Mouse (Mus musculus) frontal cortex, postnatal 14 days (tissue): ENCODE data around the gene Crlf1.

Experiments used
- DNase-seq, 2 experiments: peaks; one replicate each; pipeline ENCODE4 v3.0.0; 2022; ENCODE audit warnings: low spot score in 2 of 2

Gene Crlf1

DNA sequence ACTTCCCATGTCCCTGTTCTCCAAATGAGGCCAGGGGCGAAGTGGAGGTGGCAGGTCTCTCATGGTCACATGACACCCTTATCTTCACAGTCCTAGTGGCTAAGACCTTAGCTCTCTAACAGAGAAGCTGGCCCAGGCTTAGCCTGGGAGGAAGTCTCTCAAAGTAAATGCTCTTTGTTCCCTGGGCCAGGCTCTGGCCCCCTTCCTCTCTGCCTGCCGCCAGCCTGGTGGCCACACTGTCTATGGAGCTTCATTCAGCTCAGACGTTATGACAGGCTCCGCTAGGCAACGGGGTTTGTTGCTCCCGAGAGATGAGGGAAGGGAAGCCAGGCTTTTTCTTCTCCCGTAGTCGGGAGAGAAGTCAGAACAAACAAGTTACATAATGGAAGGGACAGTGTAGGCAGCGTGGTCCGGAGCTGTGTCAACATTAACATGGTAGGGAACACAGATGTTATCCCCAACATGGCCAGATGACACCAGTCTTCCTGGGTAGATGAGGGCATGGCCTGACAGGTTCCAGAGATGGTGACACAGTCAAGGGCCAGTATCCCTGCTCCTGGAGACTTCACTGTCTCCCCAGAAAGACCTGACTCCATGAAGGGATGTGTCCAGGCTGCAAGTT, 23.6 kb upstream of the Crlf1 start:
- DNase-seq = no peak

DNA sequence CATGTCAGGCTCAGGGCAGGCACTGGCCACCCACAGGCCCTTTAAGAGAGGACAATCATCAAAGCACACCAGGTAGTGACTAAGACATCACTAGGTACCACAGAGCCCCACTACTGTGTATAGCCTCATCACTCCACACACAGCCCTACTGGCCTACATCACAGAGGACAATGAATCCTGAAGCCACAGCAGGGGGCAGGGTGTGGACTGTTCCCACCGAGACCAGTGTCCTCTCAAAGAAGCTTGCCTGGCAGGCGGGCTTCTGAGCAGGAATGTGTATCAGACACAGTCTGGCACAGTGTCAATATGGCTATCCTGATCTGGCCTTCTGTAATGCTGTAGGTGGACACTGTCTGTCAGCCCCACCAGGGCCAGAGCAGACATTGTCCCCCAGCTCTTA, 23.0 kb upstream of the Crlf1 start:
- no peak for DNase-seq

DNA sequence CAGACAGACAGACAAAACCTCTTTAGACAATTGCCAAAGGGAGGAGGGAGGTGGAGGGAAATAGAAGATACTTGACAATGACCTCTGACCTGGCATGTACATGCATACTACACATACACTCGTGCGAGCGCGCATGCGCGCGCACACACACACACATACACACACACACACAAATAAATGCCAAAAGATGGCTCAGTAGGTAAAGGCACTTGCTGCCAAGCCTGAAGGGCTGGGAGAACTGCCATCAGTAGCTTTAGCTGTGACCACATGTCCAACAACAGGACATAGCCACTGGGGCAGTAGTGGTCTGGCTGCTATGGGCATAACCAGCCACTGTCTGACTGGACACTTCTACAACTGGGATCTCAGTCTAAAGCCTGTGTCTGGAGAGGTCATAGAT, 21.1 kb upstream of the Crlf1 start:
- no peak for DNase-seq

DNA sequence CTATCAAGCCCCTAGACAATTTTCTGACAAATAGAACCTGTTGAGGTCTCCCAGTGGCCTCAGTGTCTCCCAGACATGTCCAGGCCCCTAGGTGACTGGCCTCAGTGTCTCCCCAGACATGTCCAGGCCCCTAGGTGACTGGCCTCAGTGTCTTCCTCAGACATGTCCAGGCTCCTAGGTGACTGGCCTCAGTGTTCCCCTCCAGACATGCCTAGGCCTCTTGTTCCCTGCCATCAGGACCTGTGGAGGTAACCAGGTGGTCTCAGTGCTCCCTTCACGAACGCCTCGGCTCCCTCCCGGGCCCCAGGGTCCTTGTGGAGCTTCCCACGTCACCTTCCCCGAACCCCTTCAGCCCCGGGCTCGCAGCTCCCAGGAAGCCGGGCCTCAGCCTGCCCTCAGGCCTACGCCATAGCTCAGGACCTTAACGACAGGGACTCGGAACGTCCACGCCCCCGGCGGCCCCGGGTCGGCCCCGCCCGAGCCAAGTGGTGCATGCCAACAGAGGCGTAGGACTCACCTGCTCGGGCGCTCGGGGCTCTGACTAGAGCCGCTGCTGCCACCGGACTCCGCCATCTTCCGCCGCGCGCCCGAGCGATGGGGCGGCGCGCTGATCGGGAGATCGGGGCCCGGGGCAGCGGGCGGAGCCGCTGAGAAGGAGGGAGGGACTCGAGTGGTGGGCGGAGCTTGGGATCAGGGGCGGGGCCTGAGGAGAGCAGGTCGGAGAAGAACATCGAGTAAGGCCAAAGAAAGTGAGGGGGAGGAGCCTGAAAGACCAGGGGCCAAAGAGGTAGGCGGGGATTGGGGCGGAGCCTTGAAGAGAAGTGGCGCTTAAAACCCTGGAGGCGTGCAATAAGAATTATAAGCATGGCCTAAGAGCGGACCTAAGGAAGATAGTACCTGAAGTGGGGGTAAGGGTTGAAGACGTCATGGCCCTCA, 16.4 kb upstream of the Crlf1 start, which contains the start of gene Klhl26:
TSS of gene Klhl26 (minus strand) at position 636 of the 936 bp plus-strand sequence.
- DNase-seq = peak; percentile 83 to 90

DNA sequence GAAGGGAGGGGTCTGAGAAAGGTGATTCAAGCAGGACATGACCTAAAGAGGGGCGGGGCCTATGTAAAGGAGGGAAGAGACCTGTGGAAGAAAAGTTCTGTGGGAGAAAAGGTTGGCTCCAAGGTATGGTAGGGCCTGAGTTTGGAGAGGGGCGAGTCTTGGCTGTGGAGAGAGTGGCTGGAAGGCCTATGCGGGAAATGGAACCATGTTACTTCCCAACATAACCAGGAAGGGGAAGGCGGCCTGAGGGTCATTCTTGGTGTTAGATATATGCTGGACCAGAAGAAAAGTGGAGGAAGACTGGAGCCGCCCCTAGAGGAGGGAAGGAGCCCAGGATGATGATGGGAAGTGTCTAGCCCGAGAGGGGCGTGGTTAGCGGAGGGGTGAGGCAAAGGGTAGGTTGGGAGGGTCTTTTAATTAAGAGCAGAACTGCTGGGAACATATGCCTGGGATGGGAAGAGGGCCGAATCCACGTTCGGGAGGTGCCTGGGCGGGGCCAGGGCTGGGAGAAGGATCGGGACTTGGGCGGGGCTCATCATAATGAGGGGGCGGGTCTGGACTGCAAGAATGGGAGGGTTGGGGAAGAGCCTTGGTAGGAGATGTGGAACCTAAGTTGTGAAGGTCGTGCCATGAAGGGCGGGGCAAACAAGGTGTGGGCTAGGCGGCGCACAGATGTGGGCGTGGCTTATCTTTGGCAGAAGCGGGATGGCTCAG, 15.5 kb upstream of the Crlf1 start:
- no peak for DNase-seq

DNA sequence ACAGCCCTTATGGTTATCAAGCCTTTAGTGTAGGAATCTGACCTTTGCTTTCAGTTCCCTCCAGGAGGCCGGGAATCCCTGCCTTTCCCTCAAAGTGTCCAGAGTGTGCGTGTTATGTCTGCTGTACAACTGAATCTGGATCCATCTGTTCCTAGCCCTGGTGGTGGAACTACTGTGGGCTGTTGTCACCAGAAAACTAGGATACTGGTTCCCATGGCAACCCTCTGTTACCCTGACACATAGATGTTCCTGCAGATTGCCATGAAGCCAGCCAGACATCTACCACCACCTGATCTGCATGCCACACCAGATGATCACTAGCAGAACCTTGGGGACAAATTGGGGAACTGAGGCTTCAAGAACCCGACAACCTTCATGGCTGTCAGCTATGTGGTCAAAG, 11.1 kb upstream of the Crlf1 start:
- DNase-seq = no peak

DNA sequence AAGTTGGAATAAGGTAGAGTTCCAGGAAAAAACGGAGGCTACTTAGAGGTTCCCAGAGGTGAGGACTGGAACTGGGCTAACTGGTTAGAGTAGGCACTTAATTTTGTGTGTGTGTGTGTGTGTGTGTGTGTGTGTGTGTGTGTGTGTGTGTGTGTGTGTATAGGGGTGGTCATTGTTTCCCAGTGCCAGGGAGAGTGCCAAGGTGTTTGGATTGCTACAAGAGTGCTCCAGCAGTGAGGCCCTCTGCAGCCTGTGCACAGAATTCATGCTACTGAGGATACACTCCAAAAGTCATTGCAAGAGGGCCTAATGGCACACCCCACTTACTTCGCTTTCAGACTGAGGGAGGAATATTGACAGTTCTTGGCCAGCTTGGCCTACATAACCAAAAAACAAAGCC, 10.0 kb upstream of the Crlf1 start:
- no peak for DNase-seq

DNA sequence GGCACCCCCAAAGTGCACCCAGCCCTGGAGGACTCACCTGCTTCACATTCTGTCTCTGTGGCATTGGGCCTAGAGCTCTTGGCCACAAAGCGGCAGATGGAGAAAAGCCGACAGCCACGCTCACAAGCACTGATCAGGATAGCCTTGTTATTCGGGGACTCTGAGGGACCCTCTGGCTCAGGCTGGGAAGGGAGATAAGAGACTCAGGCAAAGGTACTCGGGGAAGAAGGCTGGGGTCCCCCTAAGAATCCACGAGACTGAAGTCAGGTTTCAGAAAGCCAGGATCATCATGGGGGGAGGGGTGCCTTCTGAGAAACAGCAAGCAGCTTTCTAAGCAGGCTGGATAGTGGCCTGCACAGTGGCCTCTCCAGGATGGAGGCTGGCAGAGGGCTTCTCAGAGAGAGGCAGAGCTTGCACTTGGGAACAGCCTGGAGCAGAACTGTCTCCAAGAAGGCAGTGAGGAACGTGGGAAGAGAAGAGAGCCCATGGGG, 6.7 kb upstream of the Crlf1 start:
- DNase-seq = no peak

DNA sequence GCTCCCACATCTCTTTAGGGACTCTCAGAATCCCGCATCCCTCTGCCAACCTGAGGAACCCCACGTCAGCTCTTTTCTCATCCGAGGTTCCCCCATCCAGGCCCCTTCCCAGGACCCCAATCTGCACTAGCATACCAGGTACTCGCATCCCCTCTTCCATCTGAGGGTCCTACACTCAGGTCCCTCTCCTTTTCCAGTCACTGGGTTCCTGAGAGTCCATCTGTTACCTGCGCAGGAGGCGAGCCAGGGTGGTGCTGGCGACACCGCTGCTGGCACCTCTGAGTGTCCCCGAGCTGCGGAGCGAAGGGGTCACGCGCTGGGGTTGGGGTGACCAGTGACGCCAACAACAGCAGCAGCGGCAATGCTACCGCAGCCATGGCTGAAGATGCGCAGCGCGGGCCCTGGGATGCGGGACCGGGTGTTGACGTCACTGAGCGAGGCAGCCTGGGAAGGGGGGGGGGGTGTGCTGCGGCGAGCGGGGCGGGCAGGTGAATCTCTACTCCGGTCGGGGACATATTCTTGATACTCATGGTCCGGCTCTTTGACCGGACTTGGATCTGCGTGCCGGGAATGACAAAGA, 5.9 kb upstream of the Crlf1 start, which contains the start of gene Tmem59l:
TSS of gene Tmem59l (minus strand) at position 418 of the 580 bp plus-strand sequence.
- DNase-seq = no peak

DNA sequence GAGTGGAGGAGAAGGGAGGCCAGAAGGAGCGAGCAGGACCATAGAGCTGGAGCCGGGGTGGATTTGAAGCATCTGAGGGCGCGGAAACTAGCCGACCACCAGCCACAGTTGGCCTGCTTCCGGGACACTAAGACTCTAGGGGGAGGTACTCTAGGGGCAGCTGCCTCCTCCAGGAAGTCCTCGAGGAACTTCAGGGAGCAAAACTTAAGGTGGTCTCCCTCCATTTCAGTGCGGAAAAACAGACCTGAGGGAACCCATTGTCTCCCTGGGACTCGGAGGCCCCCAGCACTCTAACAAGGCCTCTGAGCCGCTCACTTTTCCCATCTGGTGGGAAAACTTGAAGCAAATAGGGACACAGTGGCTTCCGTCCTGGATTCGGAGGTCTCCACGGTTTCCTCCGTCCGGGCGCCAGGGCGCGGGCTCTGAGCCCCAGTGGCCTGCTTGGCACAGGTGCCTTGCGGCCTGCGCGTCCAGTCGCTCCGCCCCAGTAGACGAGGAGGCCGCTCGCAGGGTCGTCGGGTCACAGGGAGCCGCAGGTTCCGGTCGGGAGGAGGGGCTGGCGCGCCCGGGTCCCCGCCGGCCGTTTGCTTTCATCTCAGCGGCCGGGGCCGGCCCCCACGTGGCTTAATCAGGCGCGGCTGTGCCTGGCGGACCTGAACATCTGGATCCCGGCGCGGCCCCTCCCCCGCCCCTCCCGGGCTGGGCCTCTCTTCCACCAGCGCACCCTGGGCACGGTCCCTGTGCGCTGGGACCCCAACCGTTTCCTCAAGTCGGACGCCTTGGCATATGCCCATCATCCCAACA, 4.8 kb upstream of the Crlf1 start:
- DNase-seq = no peak

DNA sequence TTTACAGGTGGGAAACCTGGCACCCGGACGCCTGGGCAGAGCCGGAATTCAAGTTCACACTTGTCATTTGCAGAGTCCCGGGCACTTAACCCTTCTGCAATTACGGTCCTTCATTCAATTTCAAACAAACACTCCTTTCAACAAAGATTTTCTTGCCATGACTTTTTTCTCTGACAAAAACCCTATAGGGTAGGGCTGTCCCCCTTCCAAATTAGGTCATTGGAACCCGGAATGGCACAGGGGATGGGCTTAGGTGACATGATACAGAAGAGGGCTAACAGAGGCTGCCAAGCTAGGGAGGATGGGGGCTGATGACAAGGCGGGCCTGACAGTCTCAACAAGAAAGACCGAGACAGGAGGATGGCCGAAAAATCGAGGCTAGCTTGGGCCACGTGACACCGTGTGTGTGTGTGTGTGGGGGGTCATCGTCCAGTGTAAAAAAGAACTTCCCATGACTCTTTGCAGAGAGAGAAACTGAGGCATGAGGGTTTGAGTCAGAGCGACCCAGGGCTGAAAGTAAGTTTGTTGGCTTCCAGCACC, 4.0 kb upstream of the Crlf1 start:
- no peak for DNase-seq

DNA sequence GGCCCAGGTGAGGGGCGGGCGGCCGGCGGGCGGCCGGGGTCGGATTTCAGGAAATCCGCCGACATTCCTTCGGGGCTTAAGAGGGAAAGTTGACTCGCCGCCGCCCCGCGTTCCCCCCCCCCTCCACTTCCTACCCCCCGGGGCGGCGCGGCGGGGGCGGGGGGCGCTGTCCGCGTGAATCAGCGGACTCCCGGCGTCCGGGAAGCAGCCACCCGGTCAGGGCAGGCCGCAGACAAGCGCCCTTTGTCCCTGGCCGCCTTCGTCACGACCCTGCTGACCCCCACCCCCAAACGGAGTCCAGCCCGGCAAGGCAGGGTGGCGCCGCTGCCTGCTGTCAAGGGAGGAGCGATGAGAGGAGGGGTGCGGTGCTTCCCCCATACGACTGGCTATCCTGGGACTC, 3.4 kb upstream of the Crlf1 start:
- DNase-seq = no peak

DNA sequence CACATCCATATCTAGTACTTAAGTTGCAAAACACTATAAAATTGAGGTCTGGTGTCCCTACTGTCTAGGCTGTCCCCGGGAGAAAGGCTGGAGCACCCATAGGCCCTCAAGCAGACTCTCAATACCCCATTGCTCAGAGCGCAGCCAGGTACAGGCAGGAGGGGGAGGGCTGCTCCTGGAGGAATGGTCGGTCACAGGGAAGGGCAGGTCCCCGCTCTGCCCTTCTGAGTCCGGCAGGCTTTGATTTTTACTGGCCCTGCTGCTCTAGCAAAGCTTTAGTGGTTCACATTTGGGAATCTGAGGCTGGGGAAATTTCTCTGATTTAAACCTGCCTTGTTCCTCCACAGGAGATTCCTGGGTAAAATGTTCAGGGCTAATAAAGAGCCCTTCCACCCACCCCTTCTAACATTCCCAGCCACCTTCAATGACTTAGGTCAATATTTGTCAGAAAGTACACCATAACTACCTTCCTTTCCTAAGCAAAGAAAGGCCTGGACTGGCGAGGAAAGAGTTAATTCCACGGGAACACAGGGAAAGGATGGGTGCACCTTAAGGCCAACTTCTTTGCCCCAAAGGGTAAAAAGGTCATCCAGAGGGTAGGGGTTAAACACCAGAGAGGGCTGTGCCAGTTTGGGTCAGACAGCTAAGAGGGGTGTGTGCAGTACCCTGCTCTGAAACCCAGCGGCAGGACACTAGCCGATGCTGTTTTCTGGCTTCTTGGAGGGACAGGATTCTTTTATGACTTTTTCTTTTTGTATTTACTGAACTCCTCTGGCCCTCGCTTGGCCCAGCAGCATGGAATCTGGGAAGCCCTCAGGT, 2.7 kb upstream of the Crlf1 start:
- DNase-seq = no peak

DNA sequence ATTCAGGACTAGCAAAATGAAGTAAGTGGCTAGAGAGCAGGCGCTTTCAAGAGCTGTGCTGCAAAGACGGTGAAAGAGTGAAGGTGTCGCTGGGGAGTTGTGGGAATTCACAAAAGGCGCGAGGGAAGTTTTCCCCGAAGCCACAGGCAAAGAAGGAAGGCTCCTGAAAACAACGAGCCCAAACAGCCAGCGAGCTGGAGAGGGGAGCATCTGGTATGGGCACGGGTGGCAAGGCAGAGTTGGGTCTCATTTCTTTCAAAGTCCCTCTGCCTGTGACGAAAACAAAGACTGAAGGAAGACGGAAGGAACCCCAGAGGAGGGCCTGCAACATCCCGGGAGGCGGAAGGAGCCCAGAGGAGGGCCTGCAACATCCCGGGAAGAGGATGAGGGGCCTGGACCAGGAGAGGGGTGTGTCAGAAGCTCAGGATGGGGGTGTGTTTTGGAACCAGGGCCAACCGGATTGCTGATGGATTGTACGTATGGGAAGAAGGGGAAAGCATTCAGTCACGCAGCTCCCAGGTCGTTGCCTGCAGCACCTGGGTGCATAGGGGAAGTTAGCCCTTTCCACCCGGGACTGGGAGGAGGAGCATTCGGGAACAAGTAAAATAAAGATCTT, 2.0 kb upstream of the Crlf1 start:
- no peak for DNase-seq

DNA sequence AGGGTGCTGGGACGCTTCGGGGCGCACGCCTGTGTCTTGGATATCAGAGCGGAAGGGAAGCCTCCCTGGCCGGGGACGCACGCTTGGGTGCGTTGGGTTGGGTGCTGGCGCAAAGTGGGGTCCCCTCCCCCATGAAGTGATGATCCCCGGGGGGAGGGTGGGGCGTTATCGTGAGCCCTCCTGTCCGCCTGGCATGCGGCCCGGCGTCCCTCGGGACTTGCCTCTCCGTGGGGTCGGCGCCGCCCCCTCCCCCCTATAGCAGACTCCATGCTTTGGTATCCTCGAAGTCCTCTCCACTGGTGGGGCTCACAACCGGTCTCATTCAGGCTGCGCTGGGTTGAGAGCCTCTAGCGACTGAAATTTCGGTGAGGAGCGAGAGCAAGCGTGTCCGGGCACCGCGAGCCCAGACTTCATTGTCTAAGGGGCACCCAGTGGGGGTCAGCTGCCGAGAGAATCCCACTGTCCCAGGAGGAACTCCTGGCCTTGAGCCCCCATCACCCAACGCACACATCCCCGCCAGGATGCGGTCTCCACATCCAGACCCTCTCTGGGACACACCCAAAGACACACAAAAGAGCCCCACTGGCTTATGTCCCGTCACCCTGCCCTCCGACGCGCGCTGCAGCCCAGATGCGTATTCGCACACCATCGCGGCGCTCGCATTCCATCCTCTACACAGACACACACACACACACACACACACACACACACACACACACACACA, 896 bp downstream of the Crlf1 start:
- DNase-seq = no peak

DNA sequence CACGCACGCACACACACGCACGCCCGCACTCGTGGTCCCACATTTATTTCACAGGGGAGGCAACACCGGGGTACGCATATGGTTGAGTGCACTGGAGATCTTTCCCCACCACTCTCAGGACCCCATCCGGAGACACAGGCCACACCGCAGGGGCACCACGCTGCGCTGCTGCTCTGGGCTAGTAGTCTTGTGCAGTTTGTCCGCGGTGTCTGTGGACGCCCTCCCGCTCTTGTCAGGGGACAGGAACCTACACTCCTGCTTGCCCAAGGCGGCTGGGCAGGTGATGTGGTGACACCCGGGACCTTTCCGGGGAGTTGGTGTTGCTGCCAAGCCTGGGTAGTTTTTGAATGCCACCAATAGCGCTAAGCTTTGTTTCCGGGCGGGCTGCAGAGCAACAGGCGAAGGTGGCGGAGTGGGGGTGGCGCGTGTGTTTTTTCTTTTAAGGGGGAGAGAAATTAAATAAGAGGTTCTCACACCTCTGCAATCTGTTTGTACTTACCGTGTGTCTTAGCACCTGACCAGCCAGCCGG, 1.5 kb downstream of the Crlf1 start:
- no peak for DNase-seq

DNA sequence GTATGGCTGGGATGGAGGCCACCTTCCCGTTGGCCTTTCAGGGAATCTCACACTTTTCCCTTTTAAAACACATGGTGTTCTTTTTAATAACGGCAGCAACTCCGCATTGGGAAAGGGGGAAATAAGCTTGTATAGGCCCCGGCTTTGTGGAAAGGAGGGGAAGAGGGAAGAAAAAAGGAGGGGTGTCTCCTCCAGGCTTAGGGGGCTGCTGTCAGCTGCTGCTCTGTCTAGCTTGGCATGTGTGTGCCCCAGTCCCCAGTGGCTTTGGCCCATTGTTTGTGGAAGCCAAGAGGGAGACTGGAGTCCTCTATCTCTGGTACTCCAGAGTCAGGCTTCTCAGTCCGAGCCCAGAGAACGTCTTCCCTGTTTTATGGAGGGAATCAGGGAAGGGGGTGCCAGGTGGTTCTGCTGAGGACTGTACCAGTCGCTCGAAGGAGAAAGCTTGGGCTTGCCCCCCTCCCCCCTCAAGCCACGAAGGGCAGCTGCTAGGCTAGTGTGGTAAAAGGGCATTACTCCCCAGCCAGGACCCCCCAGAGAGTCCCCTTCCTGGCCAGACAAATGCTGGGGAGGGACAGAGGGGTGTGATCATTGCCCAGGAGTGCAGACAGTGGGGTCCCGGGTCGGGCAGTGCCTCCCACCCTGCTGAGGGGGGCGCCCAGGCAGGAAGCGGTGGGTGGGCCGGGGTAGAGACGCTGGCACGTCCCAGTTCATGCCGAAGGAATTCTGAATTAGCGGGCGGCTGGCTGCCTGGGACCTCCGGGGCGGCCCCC, 2.2 kb downstream of the Crlf1 start:
- DNase-seq = no peak

DNA sequence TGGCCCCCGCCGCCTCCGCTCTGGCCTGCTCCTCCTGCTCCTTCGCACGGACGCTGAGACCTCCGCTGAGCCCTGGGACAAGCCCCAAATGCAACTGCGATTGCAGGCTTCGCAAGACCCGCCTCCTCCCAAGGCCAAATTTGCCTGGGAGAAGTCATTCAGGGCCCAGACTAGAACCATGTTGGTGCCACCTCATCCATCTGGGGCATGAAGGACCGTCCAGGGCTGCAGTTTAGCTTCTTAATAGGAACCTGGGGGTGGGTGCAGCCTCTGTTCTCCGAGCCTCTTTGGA, 2.8 kb downstream of the Crlf1 start:
- no peak for DNase-seq
